Mouse (Mus musculus): ENCODE measurements at regions not wholly inside any gene's neighbourhood (a gene's known extent, or its start where the extent isn't known, plus 50 kb on each side); places are given as distances from the start of the nearest gene placed in this dataset.

- DNase-seq (ENCODE audit: low read depth): no peak
Measured at GRCm38 (mm10) chr10:99526561-99526960, 232.9 kb downstream of the Csl start.

GRCm38 (mm10) chr10:99531104-99531503 is 228.4 kb downstream of the Csl start:
- DNase-seq (ENCODE audit: low read depth): peak; percentile 74

- peak; percentile 90 for DNase-seq (ENCODE audit: low read depth)
Measured at GRCm38 (mm10) chr10:99531556-99531955, 227.9 kb downstream of the Csl start.

- DNase-seq (ENCODE audit: low read depth): no peak
Measured at GRCm38 (mm10) chr10:99531992-99532391, 227.5 kb downstream of the Csl start.

GRCm38 (mm10) chr10:99532697-99533119 is 226.8 kb downstream of the Csl start:
- DNase-seq (ENCODE audit: low read depth): peak; percentile 59

- DNase-seq (ENCODE audit: low read depth): no peak
Measured at GRCm38 (mm10) chr10:99533468-99533867, 226.0 kb downstream of the Csl start.

- DNase-seq (ENCODE audit: low read depth): no peak
Measured at GRCm38 (mm10) chr10:99534237-99534636, 225.2 kb downstream of the Csl start.

- no peak for DNase-seq (ENCODE audit: low read depth)
Measured at GRCm38 (mm10) chr10:99538639-99539038, 220.8 kb downstream of the Csl start.

- DNase-seq (ENCODE audit: low read depth): no peak
Measured at GRCm38 (mm10) chr10:99552373-99552772, 207.1 kb downstream of the Csl start.

GRCm38 (mm10) chr10:99552836-99553540 is 206.5 kb downstream of the Csl start:
- DNase-seq (ENCODE audit: low read depth): no peak

GRCm38 (mm10) chr10:99555021-99555420 is 204.4 kb downstream of the Csl start:
- no peak for DNase-seq (ENCODE audit: low read depth)

GRCm38 (mm10) chr10:99555658-99556352 is 203.7 kb downstream of the Csl start:
- DNase-seq (ENCODE audit: low read depth): no peak

GRCm38 (mm10) chr10:99556353-99557036 is 203.0 kb downstream of the Csl start:
- DNase-seq (ENCODE audit: low read depth): no peak

- no peak for DNase-seq (ENCODE audit: low read depth)
Measured at GRCm38 (mm10) chr10:99558656-99559055, 200.8 kb downstream of the Csl start.

GRCm38 (mm10) chr10:99561166-99561818 is 198.2 kb downstream of the Csl start:
- DNase-seq (ENCODE audit: low read depth): no peak

GRCm38 (mm10) chr10:99564605-99565004 is 194.9 kb downstream of the Csl start:
- no peak for DNase-seq (ENCODE audit: low read depth)

- DNase-seq (ENCODE audit: low read depth): no peak
Measured at GRCm38 (mm10) chr10:99568424-99568823, 191.0 kb downstream of the Csl start.

- DNase-seq (ENCODE audit: low read depth): no peak
Measured at GRCm38 (mm10) chr10:99570190-99570589, 189.3 kb downstream of the Csl start.

GRCm38 (mm10) chr10:99573997-99574396 is 185.5 kb downstream of the Csl start:
- DNase-seq (ENCODE audit: low read depth): no peak

- no peak for DNase-seq (ENCODE audit: low read depth)
Measured at GRCm38 (mm10) chr10:99575294-99575693, 184.2 kb downstream of the Csl start.

- no peak for DNase-seq (ENCODE audit: low read depth)
Measured at GRCm38 (mm10) chr10:99576301-99576700, 183.2 kb downstream of the Csl start.

GRCm38 (mm10) chr10:99577041-99577681 is 182.3 kb downstream of the Csl start:
- DNase-seq (ENCODE audit: low read depth): no peak

Data from gonadal fat pad, adult 2 months (tissue).